Mouse (Mus musculus) CD4-positive, CD25-positive, alpha-beta regulatory T cell, adult 4 months (primary cell): ENCODE results near the gene Minos1. TPM values are rescaled to one million over a fixed set of nuclear protein-coding genes. Genes with fewer than 3 reads are reported as not detected.

Experiments
- ATAC-seq: one replicate; pipeline ENCODE4 v1.8.0; 2017
- polyA plus RNA-seq, 2 experiments: library from polyadenylated mRNA; unstranded; fragments of 100-300 nt; shearing (Covaris generic); gene quantifications; one replicate each; pipeline ENCODE4 v1.2.1; 2017

Minos1 gene
- polyA plus RNA-seq, 2 experiments from 2014 or later: 277 to 314 TPM

GRCm38 (mm10) chr4:139142985-139143384, 12.1 kb upstream of the Minos1 start:
- no peak for ATAC-seq

- no peak for ATAC-seq
Measured at GRCm38 (mm10) chr4:139141785-139142184, 10.9 kb upstream of the Minos1 start.

- ATAC-seq: no peak
Measured at GRCm38 (mm10) chr4:139140267-139140666, 9.4 kb upstream of the Minos1 start.

GRCm38 (mm10) chr4:139136011-139136410, 5.1 kb upstream of the Minos1 start:
- no peak for ATAC-seq

GRCm38 (mm10) chr4:139133109-139133508, 2.2 kb upstream of the Minos1 start:
- ATAC-seq: no peak

GRCm38 (mm10) chr4:139131858-139132672, 1.2 kb upstream of the Minos1 start:
- ATAC-seq: no peak

GRCm38 (mm10) chr4:139129806-139130700, 860 bp downstream of the Minos1 start:
- no peak for ATAC-seq

- ATAC-seq: no peak
Measured at GRCm38 (mm10) chr4:139126475-139126874, 4.4 kb downstream of the Minos1 start.

GRCm38 (mm10) chr4:139124940-139125339, 6.0 kb downstream of the Minos1 start:
- ATAC-seq: no peak

- ATAC-seq: no peak
Measured at GRCm38 (mm10) chr4:139122557-139122956, 8.4 kb downstream of the Minos1 start.

- no peak for ATAC-seq
Measured at GRCm38 (mm10) chr4:139120998-139121397, 9.9 kb downstream of the Minos1 start.

- no peak for ATAC-seq
Measured at GRCm38 (mm10) chr4:139120281-139120814, 10.6 kb downstream of the Minos1 start.

- no peak for ATAC-seq
Measured at GRCm38 (mm10) chr4:139116356-139117063, 14.4 kb downstream of the Minos1 start.

- ATAC-seq: no peak
Measured at GRCm38 (mm10) chr4:139115721-139116120, 15.2 kb downstream of the Minos1 start.

- ATAC-seq: no peak
Measured at GRCm38 (mm10) chr4:139112482-139112881, 18.4 kb downstream of the Minos1 start.

- ATAC-seq: no peak
Measured at GRCm38 (mm10) chr4:139111421-139111820, 19.5 kb downstream of the Minos1 start.

- ATAC-seq: no peak
Measured at GRCm38 (mm10) chr4:139110858-139111257, 20.1 kb downstream of the Minos1 start.

- no peak for ATAC-seq
Measured at GRCm38 (mm10) chr4:139105453-139105852, 25.5 kb downstream of the Minos1 start.

- no peak for ATAC-seq
Measured at GRCm38 (mm10) chr4:139101546-139101945, 29.4 kb downstream of the Minos1 start.

- no peak for ATAC-seq
Measured at GRCm38 (mm10) chr4:139100326-139100725, 30.6 kb downstream of the Minos1 start.

- ATAC-seq: no peak
Measured at GRCm38 (mm10) chr4:139096201-139096600, 34.7 kb downstream of the Minos1 start.

GRCm38 (mm10) chr4:139095406-139095805, 35.5 kb downstream of the Minos1 start:
- no peak for ATAC-seq

- no peak for ATAC-seq
Measured at GRCm38 (mm10) chr4:139093196-139093530, 37.8 kb downstream of the Minos1 start.
